Mouse (Mus musculus) hindbrain, embryonic 15.5 days (tissue): ENCODE data around the gene Wdr95. TPM values are rescaled to one million over a fixed set of nuclear protein-coding genes. Genes with fewer than 3 reads are reported as not detected.
A peak's percentile ranks its signal among the peaks of the same experiment; 100 is the strongest.

ENCODE experiments used
- ATAC-seq: fragments of 200-750 bp; cut with Nextera tagmentation; 2 replicates; pipeline ENCODE4 v1.8.0; 2017; ENCODE audit warnings: low read depth, moderate number of reproducible peaks, moderate TSS enrichment; ENCODE audit not compliant: low FRiP score
- H3K27ac ChIP-seq: fragments of 300-500 bp; sonication (generic); replicated peaks from 2 replicates; pipeline ENCODE4 v1.5.1; 2015; ENCODE audit warnings: mild to moderate bottlenecking, inconsistent platforms
- H3K27me3 ChIP-seq: fragments of 300-500 bp; sonication (generic); 2 replicates; pipeline ENCODE4 v1.6.1; 2015; ENCODE audit warnings: control low read depth, inconsistent platforms
- H3K36me3 ChIP-seq: fragments of 300-500 bp; sonication (generic); 2 replicates; pipeline ENCODE4 v1.6.1; 2015; ENCODE audit warnings: control low read depth, inconsistent platforms
- H3K4me1 ChIP-seq: fragments of 300-500 bp; sonication (generic); replicated peaks from 2 replicates; pipeline ENCODE4 v1.6.1; 2015; ENCODE audit warnings: control low read depth, inconsistent platforms
- H3K4me2 ChIP-seq: fragments of 300-500 bp; sonication (generic); 2 replicates; pipeline ENCODE4 v1.6.1; 2015; ENCODE audit warnings: moderate library complexity, mild to moderate bottlenecking, inconsistent platforms
- H3K4me3 ChIP-seq: fragments of 300-500 bp; sonication (generic); 2 replicates; pipeline ENCODE4 v1.5.1; 2015; ENCODE audit warnings: mild to moderate bottlenecking, inconsistent platforms
- H3K9ac ChIP-seq: fragments of 300-500 bp; sonication (generic); 2 replicates; pipeline ENCODE4 v1.6.1; 2015; ENCODE audit warnings: inconsistent platforms
- H3K9me3 ChIP-seq: fragments of 300-500 bp; sonication (generic); 2 replicates; pipeline ENCODE4 v1.6.1; 2016; ENCODE audit warnings: control low read depth, inconsistent platforms
- WGBS: fragments of 180-500 bp; shearing (Covaris S2); methylation state at CpG from one replicate; pipeline ENCODE4 v1.1.7; 2015; 5-methylcytosine and 5-hydroxymethylcytosine counted together
- polyA plus RNA-seq: library from polyadenylated mRNA; unstranded; fragments of >200 nt; fragmentation: Nextera tagmentation; extraction: Ambion mirVana; gene quantifications from 2 replicates; pipeline ENCODE4 v1.2.1, GENCODE M21; 2015

The Wdr95 gene
- polyA plus RNA-seq, 1 experiment from 2014 or later: 0.13 TPM

GRCm38 (mm10) chr5:149616817-149617216 is 88.3 kb downstream of the Wdr95 start:
- peaks cover 65% of the 10 kb centered on the region for H3K36me3 ChIP-seq
- no peak overlapping the region for H3K27ac ChIP-seq
- H3K4me2 ChIP-seq: no peak overlapping the region
- no peaks in the 10 kb centered on the region for H3K27me3 ChIP-seq
- WGBS: 70% methylated on average over 10 of the region's 10 CpGs
- H3K4me1 ChIP-seq: peaks cover 11% of the 10 kb centered on the region
- no peak overlapping the region for H3K9ac ChIP-seq
- no peak overlapping the region for H3K4me3 ChIP-seq
- ATAC-seq: no peak
- no peaks in the 10 kb centered on the region for H3K9me3 ChIP-seq

DNA sequence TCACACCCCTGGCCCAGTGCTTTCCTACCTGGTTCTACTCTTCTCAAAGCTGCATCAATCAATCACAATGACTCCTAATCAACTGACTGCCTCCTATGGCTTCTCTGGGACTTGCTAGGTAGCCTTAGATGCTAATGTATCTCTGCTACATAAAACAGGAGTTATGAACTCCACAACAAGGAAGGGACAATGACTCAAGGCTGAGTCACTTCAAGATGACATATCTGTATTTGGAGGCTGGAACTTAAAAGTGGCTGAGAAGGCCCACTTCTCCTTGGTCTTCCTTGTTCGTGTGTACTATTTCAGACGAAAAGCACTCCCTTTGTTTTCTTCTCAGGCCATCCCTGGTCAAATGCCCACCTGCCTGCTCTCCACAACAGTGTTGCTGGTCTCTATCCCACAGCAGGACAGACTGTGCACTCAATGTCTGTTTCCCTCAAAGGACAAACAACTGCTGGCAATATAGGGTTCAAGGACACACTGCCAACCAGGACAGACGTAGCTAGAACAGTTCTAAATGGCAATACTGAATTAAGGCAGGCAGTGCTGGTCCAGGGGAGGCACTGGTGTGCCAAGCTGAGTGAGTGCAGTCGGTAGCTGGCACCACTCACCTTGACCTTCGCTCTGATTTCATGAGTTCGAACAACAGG is 89.4 kb downstream of the Wdr95 start:
- peaks cover 73% of the 10 kb centered on the region for H3K36me3 ChIP-seq
- H3K4me2 ChIP-seq: no peak overlapping the region
- H3K9ac ChIP-seq: no peak overlapping the region
- no peaks in the 10 kb centered on the region for H3K9me3 ChIP-seq
- ATAC-seq: no peak
- peaks cover 1% of the 10 kb centered on the region; the same call in 1 of the 2 replicates for H3K4me1 ChIP-seq
- WGBS: 92% methylated on average over 6 of the region's 6 CpGs
- H3K27me3 ChIP-seq: no peaks in the 10 kb centered on the region
- H3K4me3 ChIP-seq: no peak overlapping the region
- no peak overlapping the region for H3K27ac ChIP-seq

- Histone ChIP-seq H3K4me3 (no peak overlapping the region), H3K4me1 (no peaks in the 10 kb centered on the region), H3K27me3 (no peaks in the 10 kb centered on the region), H3K4me2 (no peak overlapping the region), H3K27ac (no peak overlapping the region), H3K9me3 (no peaks in the 10 kb centered on the region), H3K9ac (no peak overlapping the region), H3K36me3 (peaks cover 91% of the 10 kb centered on the region)
- WGBS: 68% methylated on average over 7 of the region's 7 CpGs
- ATAC-seq: peak; percentile 42; the same call in 1 of the 2 replicates
Observed at GRCm38 (mm10) chr5:149622152-149622551, 93.7 kb downstream of the Wdr95 start.

GRCm38 (mm10) chr5:149622644-149623043 is 94.2 kb downstream of the Wdr95 start:
- Histone ChIP-seq H3K4me2 (no peak overlapping the region), H3K4me1 (no peaks in the 10 kb centered on the region), H3K9ac (no peak overlapping the region), H3K27me3 (no peaks in the 10 kb centered on the region), H3K4me3 (no peak overlapping the region), H3K9me3 (no peaks in the 10 kb centered on the region), H3K27ac (no peak overlapping the region), H3K36me3 (peaks cover 91% of the 10 kb centered on the region)
- 72% methylated on average over 6 of the region's 6 CpGs for WGBS
- ATAC-seq: no peak

GRCm38 (mm10) chr5:149623815-149624675 is 95.6 kb downstream of the Wdr95 start:
- Histone ChIP-seq H3K4me1 (no peaks in the 10 kb centered on the region), H3K27ac (no peak overlapping the region), H3K27me3 (no peaks in the 10 kb centered on the region), H3K4me2 (no peak overlapping the region), H3K9ac (no peak overlapping the region), H3K36me3 (peaks cover 87% of the 10 kb centered on the region), H3K4me3 (no peak overlapping the region), H3K9me3 (no peaks in the 10 kb centered on the region)
- no peak for ATAC-seq
- 89% methylated on average over 8 of the region's 8 CpGs for WGBS

GRCm38 (mm10) chr5:149625547-149625946 is 97.1 kb downstream of the Wdr95 start:
- Histone ChIP-seq H3K27me3 (no peaks in the 10 kb centered on the region), H3K9ac (no peak overlapping the region), H3K36me3 (peaks cover 87% of the 10 kb centered on the region), H3K4me3 (no peak overlapping the region), H3K4me2 (no peak overlapping the region), H3K4me1 (no peaks in the 10 kb centered on the region), H3K9me3 (no peaks in the 10 kb centered on the region), H3K27ac (no peak overlapping the region)
- 91% methylated on average over 3 of the region's 3 CpGs for WGBS
- no peak for ATAC-seq

- Histone ChIP-seq H3K4me1 (peaks cover 21% of the 10 kb centered on the region), H3K27me3 (no peaks in the 10 kb centered on the region), H3K27ac (no peak overlapping the region), H3K4me3 (peak overlapping the region; percentile 73), H3K9ac (peak overlapping the region; percentile 58; the same call in 1 of the 2 replicates), H3K36me3 (peaks cover 21% of the 10 kb centered on the region), H3K4me2 (peak overlapping the region; percentile 76), H3K9me3 (no peaks in the 10 kb centered on the region)
- ATAC-seq: no peak
- 69% methylated on average over 11 of the region's 11 CpGs for WGBS
Observed at GRCm38 (mm10) chr5:149634409-149635035, 106.0 kb downstream of the Wdr95 start.

DNA sequence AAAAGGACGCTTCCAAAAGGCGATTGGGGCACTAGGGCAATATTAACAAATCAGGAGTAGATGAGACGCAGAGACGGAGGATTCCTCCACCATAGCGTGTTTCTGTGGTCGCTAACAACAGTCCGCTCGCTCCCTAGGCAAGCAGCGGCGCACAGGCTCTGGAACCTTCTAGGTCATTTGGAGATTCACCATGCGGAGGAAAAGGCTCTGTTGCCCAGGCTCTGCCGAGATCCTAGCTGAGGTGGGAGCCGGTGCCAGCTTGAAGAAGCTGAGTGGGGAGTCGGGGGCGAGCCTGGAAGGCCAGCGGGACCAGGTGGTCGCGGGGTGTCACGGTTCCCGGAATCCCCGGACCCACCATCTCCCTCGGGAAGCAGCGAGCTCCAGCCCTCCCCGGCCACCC is 107.1 kb downstream of the Wdr95 start:
- Histone ChIP-seq H3K27me3 (no peaks in the 10 kb centered on the region), H3K4me1 (peaks cover 21% of the 10 kb centered on the region), H3K4me3 (peak overlapping the region; percentile 73), H3K9ac (peak overlapping the region; percentile 58), H3K9me3 (no peaks in the 10 kb centered on the region), H3K36me3 (peaks cover 11% of the 10 kb centered on the region), H3K4me2 (peak overlapping the region; percentile 76), H3K27ac (peak overlapping the region; percentile 88)
- no peak for ATAC-seq
- 1% methylated on average over 24 of the region's 24 CpGs for WGBS

DNA sequence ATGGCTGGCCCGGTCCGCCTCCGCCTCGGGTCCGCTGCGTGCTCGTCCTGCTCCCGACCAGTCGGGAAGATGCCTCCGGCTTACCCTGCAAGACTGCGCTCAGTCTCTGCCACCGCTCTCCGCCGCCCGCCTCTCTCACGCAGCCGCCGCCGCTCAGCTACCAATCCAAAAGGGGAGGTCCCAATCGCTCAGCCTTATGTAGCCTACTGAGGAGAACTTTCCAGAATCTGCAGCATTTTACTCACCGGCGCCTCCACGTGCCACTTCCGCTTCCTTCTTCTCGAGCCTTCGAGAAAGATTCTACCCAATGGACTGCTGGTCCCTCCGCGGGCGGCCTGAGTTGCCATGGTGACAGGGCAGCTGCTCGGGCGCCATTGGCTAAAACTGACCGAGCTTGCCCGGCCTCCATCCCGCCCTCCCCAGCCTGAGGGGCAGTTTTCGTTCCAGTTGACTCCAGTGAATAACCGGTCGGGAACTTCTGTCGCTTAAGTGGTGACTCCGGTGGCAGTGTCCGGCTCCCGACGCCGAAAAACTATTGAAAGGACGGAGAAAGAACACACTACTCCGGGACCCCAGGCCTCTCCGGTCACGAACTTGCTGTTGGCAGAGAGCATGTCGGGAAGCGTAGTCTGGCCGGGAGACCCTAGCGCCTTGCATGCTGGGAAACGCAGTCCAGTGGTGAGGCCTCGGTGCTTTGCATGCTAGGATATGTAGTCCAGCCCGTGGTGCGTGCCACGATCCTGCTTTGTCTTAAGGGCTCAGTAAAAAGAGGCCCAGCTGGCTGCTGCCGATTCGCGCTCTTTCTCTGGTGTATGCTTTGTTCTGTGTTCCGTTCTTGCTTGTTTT is 107.8 kb downstream of the Wdr95 start, which contains the start of gene Hsph1:
Hsph1 (minus strand) TSS at position 302 of the 846 bp plus-strand sequence.
- peak within 1 kb of the TSS; percentile 73 for H3K4me3 ChIP-seq
- no peaks in the 10 kb centered on the region for H3K9me3 ChIP-seq
- H3K36me3 ChIP-seq: peaks cover 4% of the 10 kb centered on the region
- H3K27me3 ChIP-seq: no peaks in the 10 kb centered on the region
- under 1% methylated on average over 60 of the region's 60 CpGs for WGBS
- peak; percentile 98 for ATAC-seq
- H3K4me2 ChIP-seq: peak within 1 kb of the TSS; percentile 76
- peak within 1 kb of the TSS; percentile 58 for H3K9ac ChIP-seq
- peak within 1 kb of the TSS; percentile 88 for H3K27ac ChIP-seq
- peaks cover 21% of the 10 kb centered on the region for H3K4me1 ChIP-seq

DNA sequence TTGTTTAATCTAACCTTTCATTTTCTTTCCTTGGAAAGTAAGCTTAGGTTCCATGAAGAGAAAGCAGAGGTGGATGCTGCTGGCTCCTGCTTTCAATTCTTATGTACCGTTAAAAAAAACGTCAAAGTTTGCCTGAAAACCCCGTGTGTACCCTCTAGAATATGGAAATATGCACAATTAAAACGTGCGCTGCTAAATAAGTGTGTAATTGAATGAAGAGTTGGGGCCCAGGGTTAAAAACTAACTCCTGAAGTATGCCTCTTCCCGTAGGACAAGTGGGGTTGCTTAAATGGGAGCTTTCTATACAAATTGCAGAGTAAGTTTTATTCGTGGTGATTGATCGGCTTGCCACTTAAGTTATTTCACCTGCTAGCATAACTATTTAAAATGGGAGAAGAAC is 108.8 kb downstream of the Wdr95 start:
- H3K4me1 ChIP-seq: peaks cover 21% of the 10 kb centered on the region
- no peaks in the 10 kb centered on the region for H3K27me3 ChIP-seq
- 51% methylated on average over 8 of the region's 8 CpGs for WGBS
- H3K36me3 ChIP-seq: no peaks in the 10 kb centered on the region; the same call in 1 of the 2 replicates
- H3K9ac ChIP-seq: peak overlapping the region; percentile 17; the same call in 1 of the 2 replicates
- no peak for ATAC-seq
- H3K9me3 ChIP-seq: no peaks in the 10 kb centered on the region
- 0 out of 2 replicates have a peak overlapping the region, but pooled peaks have one; percentile 34 for H3K27ac ChIP-seq
- peak overlapping the region; percentile 73 for H3K4me3 ChIP-seq
- H3K4me2 ChIP-seq: peak overlapping the region; percentile 76

DNA sequence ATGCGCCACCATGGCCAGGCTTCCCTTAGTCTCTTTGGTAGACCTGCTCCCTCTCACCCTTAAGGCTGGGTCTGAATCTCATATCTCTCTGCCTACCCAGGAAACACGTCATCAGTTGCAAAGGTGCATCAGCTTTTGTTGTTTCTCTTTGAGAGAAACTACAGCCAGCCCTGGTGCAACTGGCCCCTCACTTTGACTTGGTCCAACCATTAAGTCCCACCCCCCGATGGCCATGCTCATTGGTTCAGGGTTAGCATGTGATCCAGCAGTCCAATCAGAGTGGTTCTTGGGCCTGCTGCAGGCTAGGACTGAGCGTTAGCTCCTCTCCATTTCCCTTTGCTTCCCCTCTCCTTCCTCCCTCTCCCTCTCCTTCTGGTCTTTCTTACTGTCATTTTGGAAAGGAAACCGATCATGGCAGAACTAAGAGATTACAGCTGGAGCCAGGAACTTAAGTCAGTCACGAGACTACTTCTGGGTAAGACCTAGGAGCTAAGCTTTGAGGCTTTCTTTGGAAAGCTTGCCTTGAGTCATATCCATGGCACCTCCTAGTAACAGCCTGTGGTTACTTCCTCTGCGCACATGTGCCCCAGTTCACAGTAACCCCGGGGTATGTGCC is 112.9 kb downstream of the Wdr95 start:
- H3K4me1 ChIP-seq: peaks cover 3% of the 10 kb centered on the region; the same call in 1 of the 2 replicates
- H3K4me3 ChIP-seq: no peak overlapping the region
- no peak for ATAC-seq
- no peak overlapping the region for H3K9ac ChIP-seq
- WGBS: 93% methylated on average over 8 of the region's 8 CpGs
- no peak overlapping the region for H3K4me2 ChIP-seq
- no peaks in the 10 kb centered on the region for H3K27me3 ChIP-seq
- no peaks in the 10 kb centered on the region for H3K36me3 ChIP-seq
- H3K27ac ChIP-seq: no peak overlapping the region
- no peaks in the 10 kb centered on the region for H3K9me3 ChIP-seq
